Mouse (Mus musculus) myocyte (in vitro differentiated cells): Measurements from ENCODE around the gene Syt2. TPM values are rescaled to one million over a fixed set of nuclear protein-coding genes. Genes with fewer than 3 reads are reported as not detected.

ENCODE experiments used
- H3K27me3 ChIP-seq: one replicate; pipeline ENCODE4 v1.6.1; 2011; ENCODE audit not compliant: control insufficient read depth, insufficient read depth, insufficient read length
- H3K36me3 ChIP-seq: one replicate; pipeline ENCODE4 v1.6.1; 2011; ENCODE audit not compliant: control insufficient read depth, insufficient read depth
- H3K4me2 ChIP-seq: one replicate; pipeline ENCODE4 v1.6.1; 2011; ENCODE audit warnings: low read depth, control low read depth
- H3K4me3 ChIP-seq: one replicate; pipeline ENCODE4 v1.5.1; 2011; ENCODE audit warnings: mild to moderate bottlenecking, control low read depth, moderate library complexity
- H3K79me2 ChIP-seq: one replicate; pipeline ENCODE4 v1.6.1; 2011; ENCODE audit not compliant: control insufficient read depth, insufficient read depth
- H3ac ChIP-seq: one replicate; pipeline ENCODE4 v1.6.1; 2011; ENCODE audit not compliant: control insufficient read depth, insufficient read length
- CEBPB ChIP-seq: IDR thresholded peaks from 2 replicates; pipeline ENCODE4 v1.6.1; 2011; ENCODE audit warnings: mild to moderate bottlenecking, moderate library complexity; ENCODE audit not compliant: poor library complexity, insufficient read depth, severe bottlenecking
- E2F4 ChIP-seq: IDR thresholded peaks from one replicate; pipeline ENCODE4 v1.6.1; 2011; ENCODE audit warnings: mild to moderate bottlenecking, control low read depth, moderate library complexity; ENCODE audit not compliant: insufficient read depth
- MAX ChIP-seq: IDR thresholded peaks from one replicate; pipeline ENCODE4 v1.6.1; 2011; ENCODE audit warnings: low read depth, mild to moderate bottlenecking, control low read depth
- MYOD1 ChIP-seq, 3 experiments: IDR thresholded peaks; one replicate each; pipeline ENCODE4 v1.6.1; 2011; ENCODE audit warnings: control low read depth in 2 of 3, low read depth in 2 of 3, mild to moderate bottlenecking in 2 of 3, moderate library complexity in 1 of 3; ENCODE audit not compliant: insufficient read length in 2 of 3, control insufficient read depth in 1 of 3
- MYOG ChIP-seq, 3 experiments: IDR thresholded peaks; one replicate each; pipeline ENCODE4 v1.6.1; 2011; ENCODE audit warnings: control low read depth in 2 of 3, low read depth in 2 of 3, mild to moderate bottlenecking in 2 of 3; ENCODE audit not compliant: insufficient read length in 2 of 3, control insufficient read depth in 1 of 3, insufficient read depth in 1 of 3
- POLR2A ChIP-seq: IDR thresholded peaks from one replicate; pipeline ENCODE4 v1.6.1; 2011; ENCODE audit warnings: low read depth, mild to moderate bottlenecking, control low read depth, moderate library complexity; ENCODE audit not compliant: insufficient read length
- POLR2AphosphoS2 ChIP-seq: IDR thresholded peaks from one replicate; pipeline ENCODE4 v1.6.1; 2011; ENCODE audit warnings: low read depth, control low read depth; ENCODE audit not compliant: insufficient read length
- REST ChIP-seq: IDR thresholded peaks from one replicate; pipeline ENCODE4 v1.6.1; 2011; ENCODE audit warnings: mild to moderate bottlenecking, control low read depth, moderate library complexity; ENCODE audit not compliant: insufficient read depth, insufficient read length
- SRF ChIP-seq: IDR thresholded peaks from one replicate; pipeline ENCODE4 v1.6.1; 2011; ENCODE audit warnings: low read depth; ENCODE audit not compliant: control insufficient read depth, insufficient read length
- TCF12 ChIP-seq: IDR thresholded peaks from one replicate; pipeline ENCODE4 v1.6.1; 2011; ENCODE audit warnings: mild to moderate bottlenecking, control low read depth; ENCODE audit not compliant: poor library complexity, insufficient read depth, severe bottlenecking
- TCF3 ChIP-seq: IDR thresholded peaks from one replicate; pipeline ENCODE4 v1.6.1; 2011; ENCODE audit warnings: low read depth, control low read depth; ENCODE audit not compliant: insufficient read length
- USF1 ChIP-seq: IDR thresholded peaks from one replicate; pipeline ENCODE4 v1.6.1; 2011; ENCODE audit warnings: low read depth, mild to moderate bottlenecking, control low read depth, moderate library complexity
- polyA plus RNA-seq: library from polyadenylated mRNA; unstranded; fragments of >200 nt; fragmentation: generic; extraction: Trizol; gene quantifications from one replicate; pipeline ENCODE4 v1.2.1, GENCODE M21; 2012; ENCODE audit warnings: missing spikeins

Gene Syt2
- polyA plus RNA-seq, 1 experiment = 0.11 TPM

GRCm38 (mm10) chr1:134774728-134775287 lies 128.3 kb downstream of the Syt2 start:
- H3K4me2 ChIP-seq = no peak overlapping the region
- H3K27me3 ChIP-seq = no peaks in the 10 kb centered on the region
- H3K79me2 ChIP-seq = no peaks in the 10 kb centered on the region
- TF ChIP-seq POLR2AphosphoS2 (no peak), REST (no peak), MYOG (IDR thresholded peaks at IDR 0.05; ENCODE audit: control insufficient read depth in 1 of 3, insufficient read depth in 1 of 3, insufficient read length in 2 of 3, low read depth in 2 of 3) (no peak), SRF (no peak), TCF3 (no peak), POLR2A (no peak), USF1 (no peak), CEBPB (no peak), MAX (no peak), E2F4 (no peak), MYOD1 (IDR thresholded peaks at IDR 0.05; ENCODE audit: control insufficient read depth in 1 of 3, insufficient read length in 2 of 3, low read depth in 2 of 3) (no peak), TCF12 (no peak)
- H3K36me3 ChIP-seq = no peaks in the 10 kb centered on the region
- no peak overlapping the region for H3ac ChIP-seq
- H3K4me3 ChIP-seq = no peak overlapping the region

- no peaks in the 10 kb centered on the region for H3K27me3 ChIP-seq
- H3K4me2 ChIP-seq = no peak overlapping the region
- H3K36me3 ChIP-seq = no peaks in the 10 kb centered on the region
- H3ac ChIP-seq = no peak overlapping the region
- H3K79me2 ChIP-seq = no peaks in the 10 kb centered on the region
- H3K4me3 ChIP-seq = no peak overlapping the region
- TF ChIP-seq MAX (no peak), POLR2A (no peak), MYOD1 (IDR thresholded peaks at IDR 0.05; ENCODE audit: control insufficient read depth in 1 of 3, insufficient read length in 2 of 3, low read depth in 2 of 3) (no peak), USF1 (no peak), E2F4 (no peak), TCF3 (no peak), SRF (no peak)
Measured at GRCm38 (mm10) chr1:134775631-134776030, 129.2 kb downstream of the Syt2 start.

GRCm38 (mm10) chr1:134777201-134777885 lies 130.9 kb downstream of the Syt2 start:
- H3K4me3 ChIP-seq = no peak overlapping the region
- H3ac ChIP-seq = no peak overlapping the region
- TF ChIP-seq POLR2AphosphoS2 = no peak
- TF ChIP-seq SRF = no peak
- no peak for TF ChIP-seq E2F4
- TF ChIP-seq USF1 = no peak
- TF ChIP-seq POLR2A = no peak
- TF ChIP-seq TCF3 = no peak
- TF ChIP-seq TCF12 = no peak
- no peak for TF ChIP-seq REST
- TF ChIP-seq MAX = no peak
- TF ChIP-seq MYOG (IDR thresholded peaks at IDR 0.05; ENCODE audit: control insufficient read depth in 1 of 3, insufficient read depth in 1 of 3, insufficient read length in 2 of 3, low read depth in 2 of 3) = no peak
- no peak for TF ChIP-seq CEBPB
- TF ChIP-seq MYOD1 (IDR thresholded peaks at IDR 0.05; ENCODE audit: control insufficient read depth in 1 of 3, insufficient read length in 2 of 3, low read depth in 2 of 3) = no peak
- H3K4me2 ChIP-seq = no peak overlapping the region
- no peaks in the 10 kb centered on the region for H3K27me3 ChIP-seq
- no peaks in the 10 kb centered on the region for H3K79me2 ChIP-seq
- H3K36me3 ChIP-seq = no peaks in the 10 kb centered on the region

GRCm38 (mm10) chr1:134777936-134778548 lies 131.6 kb downstream of the Syt2 start:
- H3K79me2 ChIP-seq = no peaks in the 10 kb centered on the region
- no peak for TF ChIP-seq USF1
- no peak for TF ChIP-seq TCF12
- no peak for TF ChIP-seq SRF
- no peak for TF ChIP-seq CEBPB
- TF ChIP-seq POLR2AphosphoS2 = no peak
- no peak for TF ChIP-seq TCF3
- no peak for TF ChIP-seq MYOG (IDR thresholded peaks at IDR 0.05; ENCODE audit: control insufficient read depth in 1 of 3, insufficient read depth in 1 of 3, insufficient read length in 2 of 3, low read depth in 2 of 3)
- TF ChIP-seq REST = no peak
- TF ChIP-seq E2F4 = no peak
- no peak for TF ChIP-seq POLR2A
- no peak for TF ChIP-seq MYOD1 (IDR thresholded peaks at IDR 0.05; ENCODE audit: control insufficient read depth in 1 of 3, insufficient read length in 2 of 3, low read depth in 2 of 3)
- no peak for TF ChIP-seq MAX
- H3K4me2 ChIP-seq = no peak overlapping the region
- no peaks in the 10 kb centered on the region for H3K36me3 ChIP-seq
- H3K27me3 ChIP-seq = no peaks in the 10 kb centered on the region
- H3ac ChIP-seq = no peak overlapping the region
- no peak overlapping the region for H3K4me3 ChIP-seq
